Mouse (Mus musculus) hindbrain, embryonic 14.5 days (tissue): ENCODE data around the gene Ptprt. TPM values are rescaled to one million over a fixed set of nuclear protein-coding genes. Genes with fewer than 3 reads are reported as not detected.
A peak's percentile ranks its signal among the peaks of the same experiment; 100 is the strongest.
"Not testable (repeated sequence)": the region's sequence is repeated elsewhere in the genome, so short reads cannot be mapped to it uniquely, and the experiment has no call there.

Source experiments
- ATAC-seq: fragments of 200-750 bp; cut with Nextera tagmentation; 2 replicates; pipeline ENCODE4 v1.8.0; 2017; ENCODE audit warnings: moderate number of reproducible peaks, mild to moderate bottlenecking, moderate TSS enrichment, moderate library complexity; ENCODE audit not compliant: low FRiP score
- DNase-seq: peaks from one replicate; pipeline ENCODE4 v3.0.0-alpha.2; 2015; ENCODE audit warnings: low spot score
- H3K27ac ChIP-seq: fragments of 300-500 bp; sonication (generic); 2 replicates; pipeline ENCODE4 v1.5.1; 2014; ENCODE audit warnings: mild to moderate bottlenecking, moderate library complexity
- H3K27me3 ChIP-seq: fragments of 300-500 bp; sonication (generic); 2 replicates; pipeline ENCODE4 v1.6.1; 2014; ENCODE audit warnings: mild to moderate bottlenecking, low read length, mixed read lengths; ENCODE audit not compliant: control insufficient read depth, insufficient read depth
- H3K36me3 ChIP-seq: fragments of 300-500 bp; sonication (generic); replicated peaks from 2 replicates; pipeline ENCODE4 v1.6.1; 2014; ENCODE audit not compliant: control insufficient read depth, insufficient read depth
- H3K4me1 ChIP-seq: fragments of 300-500 bp; sonication (generic); replicated peaks from 2 replicates; pipeline ENCODE4 v1.6.1; 2014; ENCODE audit warnings: antibody characterized with exemption, low read length, mixed read lengths; ENCODE audit not compliant: control insufficient read depth, insufficient read depth
- H3K4me2 ChIP-seq: fragments of 300-500 bp; sonication (generic); replicated peaks from 2 replicates; pipeline ENCODE4 v1.6.1; 2014; ENCODE audit warnings: mild to moderate bottlenecking, moderate library complexity
- H3K4me3 ChIP-seq: fragments of 300-500 bp; sonication (generic); replicated peaks from 2 replicates; pipeline ENCODE4 v1.5.1; 2014; ENCODE audit warnings: mild to moderate bottlenecking, low read length
- H3K9ac ChIP-seq: fragments of 300-500 bp; sonication (generic); 2 replicates; pipeline ENCODE4 v1.6.1; 2014
- H3K9me3 ChIP-seq: fragments of 300-500 bp; sonication (generic); 2 replicates; pipeline ENCODE4 v1.6.1; 2016; ENCODE audit warnings: low read length; ENCODE audit not compliant: control insufficient read depth
- WGBS: fragments of 180-500 bp; shearing (Covaris S2); extraction: QIAGEN DNeasy Blood & Tissue Kit; methylation state at CpG from one replicate; pipeline ENCODE4 v1.1.7; 2014; 5-methylcytosine and 5-hydroxymethylcytosine counted together
- polyA plus RNA-seq: library from polyadenylated mRNA; unstranded; fragments of >200 nt; fragmentation: Nextera tagmentation; extraction: Ambion mirVana; gene quantifications from 2 replicates; pipeline ENCODE4 v1.2.1, GENCODE M21; 2014

Ptprt gene
- polyA plus RNA-seq, 1 experiment from 2014 or later, result 21.5 TPM

- no peak overlapping the region for H3K27ac ChIP-seq
- H3K36me3 ChIP-seq, result no peaks in the 10 kb centered on the region
- WGBS, result 91% methylated on average over 3 of the region's 3 CpGs
- no peak overlapping the region for H3K9ac ChIP-seq
- no peak for ATAC-seq
- H3K4me2 ChIP-seq, result no peak overlapping the region
- no peak for DNase-seq
- no peaks in the 10 kb centered on the region for H3K27me3 ChIP-seq
- no peaks in the 10 kb centered on the region for H3K4me1 ChIP-seq
- no peaks in the 10 kb centered on the region for H3K9me3 ChIP-seq
- H3K4me3 ChIP-seq, result no peak overlapping the region
Measured at GRCm38 (mm10) chr2:162141845-162142411, 519.0 kb downstream of the Ptprt start.

GRCm38 (mm10) chr2:162136176-162136575 lies 524.8 kb downstream of the Ptprt start:
- H3K27ac ChIP-seq, H3K4me1 ChIP-seq, H3K9me3 ChIP-seq, H3K36me3 ChIP-seq, H3K4me3 ChIP-seq, DNase-seq, H3K4me2 ChIP-seq, H3K9ac ChIP-seq, ATAC-seq, H3K27me3 ChIP-seq: not testable (repeated sequence)
- WGBS, result 97% methylated on average over 3 of the region's 3 CpGs

GRCm38 (mm10) chr2:162131607-162132304 lies 529.2 kb downstream of the Ptprt start:
- no peak for DNase-seq
- no peak overlapping the region for H3K4me3 ChIP-seq
- H3K9ac ChIP-seq, result no peak overlapping the region

GRCm38 (mm10) chr2:162129896-162130295 lies 531.1 kb downstream of the Ptprt start:
- Histone ChIP-seq H3K4me2 (no peak overlapping the region), H3K27ac (no peak overlapping the region), H3K27me3 (no peaks in the 10 kb centered on the region), H3K4me1 (no peaks in the 10 kb centered on the region), H3K36me3 (no peaks in the 10 kb centered on the region), H3K9ac (no peak overlapping the region), H3K9me3 (no peaks in the 10 kb centered on the region), H3K4me3 (no peak overlapping the region)
- DNase-seq (no peak), ATAC-seq (no peak)
- 97% methylated on average over 1 of the region's 1 CpGs for WGBS

More at GRCm38 (mm10) chr2:162131607-162132304, 529.2 kb downstream of the Ptprt start:
- Histone ChIP-seq H3K27ac (peak overlapping the region; percentile 7; the same call in 1 of the 2 replicates), H3K27me3 (no peaks in the 10 kb centered on the region), H3K4me2 (no peak overlapping the region), H3K4me1 (no peaks in the 10 kb centered on the region), H3K36me3 (no peaks in the 10 kb centered on the region), H3K9me3 (no peaks in the 10 kb centered on the region)
- WGBS, result 58% methylated on average over 4 of the region's 4 CpGs
- ATAC-seq, result peak; percentile 90

- Histone ChIP-seq H3K27ac (no peak overlapping the region), H3K9me3 (no peaks in the 10 kb centered on the region), H3K9ac (no peak overlapping the region), H3K27me3 (no peaks in the 10 kb centered on the region), H3K4me3 (no peak overlapping the region), H3K36me3 (no peaks in the 10 kb centered on the region), H3K4me2 (no peak overlapping the region), H3K4me1 (no peaks in the 10 kb centered on the region)
- no peak for ATAC-seq
- no peak for DNase-seq
- WGBS, result 78% methylated on average over 2 of the region's 2 CpGs
Measured at GRCm38 (mm10) chr2:162118041-162118440, 542.9 kb downstream of the Ptprt start.

- ATAC-seq (no peak), DNase-seq (no peak)
- no peaks in the 10 kb centered on the region for H3K4me1 ChIP-seq
- no peaks in the 10 kb centered on the region for H3K27me3 ChIP-seq
- 85% methylated on average over 3 of the region's 3 CpGs for WGBS
- no peaks in the 10 kb centered on the region for H3K9me3 ChIP-seq
- no peak overlapping the region for H3K27ac ChIP-seq
- no peaks in the 10 kb centered on the region for H3K36me3 ChIP-seq
- no peak overlapping the region for H3K9ac ChIP-seq
- no peak overlapping the region for H3K4me2 ChIP-seq
- H3K4me3 ChIP-seq, result no peak overlapping the region
Measured at GRCm38 (mm10) chr2:162082391-162082790, 578.6 kb downstream of the Ptprt start.

GRCm38 (mm10) chr2:162080717-162081398 lies 580.1 kb downstream of the Ptprt start:
- no peak for ATAC-seq
- no peak overlapping the region for H3K27ac ChIP-seq
- no peaks in the 10 kb centered on the region for H3K9me3 ChIP-seq
- no peak overlapping the region for H3K4me3 ChIP-seq
- H3K36me3 ChIP-seq, result no peaks in the 10 kb centered on the region
- no peaks in the 10 kb centered on the region for H3K4me1 ChIP-seq
- DNase-seq, result no peak
- WGBS, result 75% methylated on average over 1 of the region's 1 CpGs
- no peaks in the 10 kb centered on the region for H3K27me3 ChIP-seq
- H3K9ac ChIP-seq, result no peak overlapping the region
- H3K4me2 ChIP-seq, result no peak overlapping the region

GRCm38 (mm10) chr2:162078571-162079280 lies 582.2 kb downstream of the Ptprt start:
- no peak overlapping the region for H3K4me2 ChIP-seq
- no peak for DNase-seq

GRCm38 (mm10) chr2:162052816-162053215 lies 608.1 kb downstream of the Ptprt start:
- no peaks in the 10 kb centered on the region for H3K27me3 ChIP-seq
- 90% methylated on average over 3 of the region's 3 CpGs for WGBS
- H3K27ac ChIP-seq, result no peak overlapping the region
- no peaks in the 10 kb centered on the region for H3K4me1 ChIP-seq
- H3K4me3 ChIP-seq, result no peak overlapping the region
- ATAC-seq (no peak), DNase-seq (no peak)
- H3K36me3 ChIP-seq, result no peaks in the 10 kb centered on the region
- no peak overlapping the region for H3K4me2 ChIP-seq
- no peak overlapping the region for H3K9ac ChIP-seq
- H3K9me3 ChIP-seq, result no peaks in the 10 kb centered on the region

More at GRCm38 (mm10) chr2:162078571-162079280, 582.2 kb downstream of the Ptprt start:
- Histone ChIP-seq H3K27ac (no peak overlapping the region), H3K27me3 (no peaks in the 10 kb centered on the region), H3K4me3 (no peak overlapping the region), H3K36me3 (no peaks in the 10 kb centered on the region), H3K9me3 (no peaks in the 10 kb centered on the region), H3K4me1 (no peaks in the 10 kb centered on the region), H3K9ac (no peak overlapping the region)
- 83% methylated on average over 5 of the region's 5 CpGs for WGBS
- no peak for ATAC-seq
